Mouse (Mus musculus) limb, embryonic 15.5 days (tissue): ENCODE data around the gene Atp5j. TPM values are rescaled to one million over a fixed set of nuclear protein-coding genes. Genes with fewer than 3 reads are reported as not detected.
A peak's percentile ranks its signal among the peaks of the same experiment; 100 is the strongest.

Experiments
- ATAC-seq: fragments of 200-750 bp; cut with Nextera tagmentation; 2 replicates; pipeline ENCODE4 v1.8.0; 2017; ENCODE audit warnings: low read depth, moderate TSS enrichment; ENCODE audit not compliant: insufficient number of reproducible peaks, low FRiP score, low TSS enrichment
- H3K27ac ChIP-seq: fragments of 300-500 bp; sonication (generic); 2 replicates; pipeline ENCODE4 v1.5.1; 2015; ENCODE audit warnings: moderate library complexity, mild to moderate bottlenecking, inconsistent platforms
- H3K27me3 ChIP-seq: fragments of 300-500 bp; sonication (generic); 2 replicates; pipeline ENCODE4 v1.6.1; 2015; ENCODE audit warnings: inconsistent platforms
- H3K36me3 ChIP-seq: fragments of 300-500 bp; sonication (generic); 2 replicates; pipeline ENCODE4 v1.6.1; 2015; ENCODE audit warnings: inconsistent platforms
- H3K4me1 ChIP-seq: fragments of 300-500 bp; sonication (generic); 2 replicates; pipeline ENCODE4 v1.6.1; 2015; ENCODE audit warnings: inconsistent platforms
- H3K4me2 ChIP-seq: fragments of 300-500 bp; sonication (generic); 2 replicates; pipeline ENCODE4 v1.6.1; 2015; ENCODE audit warnings: mild to moderate bottlenecking, inconsistent platforms
- H3K4me3 ChIP-seq: fragments of 300-500 bp; sonication (generic); 2 replicates; pipeline ENCODE4 v1.5.1; 2015; ENCODE audit warnings: mild to moderate bottlenecking, inconsistent platforms
- H3K9ac ChIP-seq: fragments of 300-500 bp; sonication (generic); 2 replicates; pipeline ENCODE4 v1.6.1; 2015; ENCODE audit warnings: inconsistent platforms
- H3K9me3 ChIP-seq: fragments of 300-500 bp; sonication (generic); 2 replicates; pipeline ENCODE4 v1.6.1; 2016; ENCODE audit warnings: inconsistent platforms
- WGBS: fragments of 180-500 bp; shearing (Covaris S2); methylation state at CpG from one replicate; pipeline ENCODE4 v1.1.7; 2015; 5-methylcytosine and 5-hydroxymethylcytosine counted together
- polyA plus RNA-seq: library from polyadenylated mRNA; unstranded; fragments of >200 nt; fragmentation: Nextera tagmentation; extraction: Ambion mirVana; gene quantifications from 2 replicates; pipeline ENCODE4 v1.2.1, GENCODE M21; 2015

The Atp5j gene
- polyA plus RNA-seq, 1 experiment from 2014 or later = 787 TPM

- H3K4me1 ChIP-seq = peaks cover 28% of the 10 kb centered on the region
- peak overlapping the region; percentile 99 for H3K9ac ChIP-seq
- ATAC-seq = no peak
- peak overlapping the region; percentile 98 for H3K4me3 ChIP-seq
- no peaks in the 10 kb centered on the region for H3K27me3 ChIP-seq
- peak overlapping the region; percentile 57 for H3K4me2 ChIP-seq
- peak overlapping the region; percentile 99 for H3K27ac ChIP-seq
- peaks cover 19% of the 10 kb centered on the region for H3K36me3 ChIP-seq
- 5% methylated on average over 29 of the region's 29 CpGs for WGBS
- no peaks in the 10 kb centered on the region for H3K9me3 ChIP-seq
Measured at GRCm38 (mm10) chr16:84835823-84836743, 658 bp upstream of the Atp5j start.

GRCm38 (mm10) chr16:84834745-84835440 lies 532 bp downstream of the Atp5j start, which contains the start of gene Gabpa:
Gene Gabpa, plus strand, starts transcription at chr16:84834925.
- Histone ChIP-seq H3K27me3 (no peaks in the 10 kb centered on the region), H3K36me3 (peaks cover 27% of the 10 kb centered on the region), H3K4me1 (peaks cover 28% of the 10 kb centered on the region), H3K9ac (peak within 1 kb of the TSS; percentile 99), H3K9me3 (no peaks in the 10 kb centered on the region), H3K4me3 (peak within 1 kb of the TSS; percentile 98), H3K4me2 (peak within 1 kb of the TSS; percentile 57), H3K27ac (peak within 1 kb of the TSS; percentile 99)
- ATAC-seq = peak; percentile 94
- WGBS = under 1% methylated on average over 49 of the region's 52 CpGs

- Histone ChIP-seq H3K9me3 (no peaks in the 10 kb centered on the region), H3K4me1 (peaks cover 28% of the 10 kb centered on the region), H3K4me3 (peak overlapping the region; percentile 98), H3K27ac (peak overlapping the region; percentile 99), H3K9ac (peak overlapping the region; percentile 99), H3K27me3 (no peaks in the 10 kb centered on the region), H3K36me3 (peaks cover 30% of the 10 kb centered on the region), H3K4me2 (peak overlapping the region; percentile 57)
- under 1% methylated on average over 22 of the region's 22 CpGs for WGBS
- ATAC-seq = peak; percentile 52; the same call in 1 of the 2 replicates
Measured at GRCm38 (mm10) chr16:84834344-84834743, 1.1 kb downstream of the Atp5j start.

GRCm38 (mm10) chr16:84832736-84833135 lies 2.7 kb downstream of the Atp5j start:
- H3K36me3 ChIP-seq = peaks cover 45% of the 10 kb centered on the region
- H3K27me3 ChIP-seq = no peaks in the 10 kb centered on the region
- no peak overlapping the region for H3K4me3 ChIP-seq
- no peak overlapping the region for H3K27ac ChIP-seq
- ATAC-seq = no peak
- H3K4me1 ChIP-seq = peaks cover 28% of the 10 kb centered on the region
- no peak overlapping the region for H3K4me2 ChIP-seq
- H3K9ac ChIP-seq = no peak overlapping the region
- H3K9me3 ChIP-seq = no peaks in the 10 kb centered on the region
- 95% methylated on average over 5 of the region's 5 CpGs for WGBS

GRCm38 (mm10) chr16:84831696-84832095 lies 3.7 kb downstream of the Atp5j start:
- no peak overlapping the region for H3K4me2 ChIP-seq
- H3K4me3 ChIP-seq = no peak overlapping the region
- no peak for ATAC-seq
- peaks cover 21% of the 10 kb centered on the region for H3K4me1 ChIP-seq
- H3K9me3 ChIP-seq = no peaks in the 10 kb centered on the region
- H3K27ac ChIP-seq = no peak overlapping the region
- WGBS = 79% methylated on average over 5 of the region's 5 CpGs
- H3K27me3 ChIP-seq = no peaks in the 10 kb centered on the region
- H3K9ac ChIP-seq = no peak overlapping the region
- H3K36me3 ChIP-seq = peaks cover 55% of the 10 kb centered on the region

- WGBS = 78% methylated on average over 6 of the region's 6 CpGs
- H3K9ac ChIP-seq = no peak overlapping the region
- no peaks in the 10 kb centered on the region for H3K27me3 ChIP-seq
- no peak overlapping the region for H3K27ac ChIP-seq
- no peaks in the 10 kb centered on the region for H3K9me3 ChIP-seq
- no peak overlapping the region for H3K4me2 ChIP-seq
- peaks cover 71% of the 10 kb centered on the region for H3K36me3 ChIP-seq
- no peak overlapping the region for H3K4me3 ChIP-seq
- ATAC-seq = no peak
- H3K4me1 ChIP-seq = no peaks in the 10 kb centered on the region
Measured at GRCm38 (mm10) chr16:84825009-84825408, 10.4 kb downstream of the Atp5j start.

- H3K27ac ChIP-seq = no peak overlapping the region
- H3K4me1 ChIP-seq = no peaks in the 10 kb centered on the region
- H3K36me3 ChIP-seq = peaks cover 16% of the 10 kb centered on the region; the same call in 1 of the 2 replicates
- no peaks in the 10 kb centered on the region for H3K9me3 ChIP-seq
- no peak overlapping the region for H3K4me2 ChIP-seq
- H3K9ac ChIP-seq = no peak overlapping the region
- H3K4me3 ChIP-seq = no peak overlapping the region
- 37% methylated on average over 7 of the region's 7 CpGs for WGBS
- H3K27me3 ChIP-seq = no peaks in the 10 kb centered on the region
- no peak for ATAC-seq
Measured at GRCm38 (mm10) chr16:84817423-84817822, 18.0 kb downstream of the Atp5j start.

- Histone ChIP-seq H3K4me1 (no peaks in the 10 kb centered on the region), H3K9me3 (no peaks in the 10 kb centered on the region), H3K36me3 (no peaks in the 10 kb centered on the region), H3K4me2 (no peak overlapping the region), H3K4me3 (no peak overlapping the region), H3K9ac (no peak overlapping the region), H3K27ac (no peak overlapping the region), H3K27me3 (no peaks in the 10 kb centered on the region)
- ATAC-seq = no peak
- 75% methylated on average over 8 of the region's 8 CpGs for WGBS
Measured at GRCm38 (mm10) chr16:84814511-84814910, 20.9 kb downstream of the Atp5j start.

GRCm38 (mm10) chr16:84813852-84814251 lies 21.6 kb downstream of the Atp5j start:
- no peak overlapping the region for H3K9ac ChIP-seq
- 78% methylated on average over 8 of the region's 8 CpGs for WGBS
- no peak for ATAC-seq

GRCm38 (mm10) chr16:84810254-84810653 lies 25.2 kb downstream of the Atp5j start:
- no peaks in the 10 kb centered on the region for H3K36me3 ChIP-seq
- H3K9me3 ChIP-seq = no peaks in the 10 kb centered on the region
- H3K4me2 ChIP-seq = no peak overlapping the region
- no peak overlapping the region for H3K9ac ChIP-seq
- H3K4me1 ChIP-seq = no peaks in the 10 kb centered on the region
- no peak overlapping the region for H3K27ac ChIP-seq
- H3K4me3 ChIP-seq = no peak overlapping the region
- 93% methylated on average over 1 of the region's 1 CpGs for WGBS
- no peaks in the 10 kb centered on the region for H3K27me3 ChIP-seq
- no peak for ATAC-seq

More at GRCm38 (mm10) chr16:84813852-84814251, 21.6 kb downstream of the Atp5j start:
- Histone ChIP-seq H3K4me1 (no peaks in the 10 kb centered on the region), H3K36me3 (no peaks in the 10 kb centered on the region), H3K9me3 (no peaks in the 10 kb centered on the region), H3K27ac (no peak overlapping the region), H3K27me3 (no peaks in the 10 kb centered on the region), H3K4me2 (no peak overlapping the region), H3K4me3 (no peak overlapping the region)

GRCm38 (mm10) chr16:84807874-84808273 lies 27.6 kb downstream of the Atp5j start:
- no peak overlapping the region for H3K27ac ChIP-seq
- no peak overlapping the region for H3K9ac ChIP-seq
- 91% methylated on average over 7 of the region's 7 CpGs for WGBS
- H3K4me2 ChIP-seq = no peak overlapping the region
- no peak for ATAC-seq
- no peaks in the 10 kb centered on the region for H3K9me3 ChIP-seq
- no peaks in the 10 kb centered on the region for H3K4me1 ChIP-seq
- no peak overlapping the region for H3K4me3 ChIP-seq
- H3K36me3 ChIP-seq = no peaks in the 10 kb centered on the region
- no peaks in the 10 kb centered on the region for H3K27me3 ChIP-seq

GRCm38 (mm10) chr16:84806175-84806574 lies 29.2 kb downstream of the Atp5j start:
- H3K27ac ChIP-seq = no peak overlapping the region
- H3K9ac ChIP-seq = no peak overlapping the region
- H3K4me1 ChIP-seq = no peaks in the 10 kb centered on the region
- no peak overlapping the region for H3K4me2 ChIP-seq
- H3K4me3 ChIP-seq = no peak overlapping the region
- H3K27me3 ChIP-seq = no peaks in the 10 kb centered on the region
- no peaks in the 10 kb centered on the region for H3K36me3 ChIP-seq
- ATAC-seq = no peak
- H3K9me3 ChIP-seq = no peaks in the 10 kb centered on the region
- WGBS = 87% methylated on average over 3 of the region's 3 CpGs
